Mouse (Mus musculus): ENCODE measurements at regions not wholly inside any gene's neighbourhood (a gene's known extent, or its start where the extent isn't known, plus 50 kb on each side); places are given as distances from the start of the nearest gene placed in this dataset.

DNA sequence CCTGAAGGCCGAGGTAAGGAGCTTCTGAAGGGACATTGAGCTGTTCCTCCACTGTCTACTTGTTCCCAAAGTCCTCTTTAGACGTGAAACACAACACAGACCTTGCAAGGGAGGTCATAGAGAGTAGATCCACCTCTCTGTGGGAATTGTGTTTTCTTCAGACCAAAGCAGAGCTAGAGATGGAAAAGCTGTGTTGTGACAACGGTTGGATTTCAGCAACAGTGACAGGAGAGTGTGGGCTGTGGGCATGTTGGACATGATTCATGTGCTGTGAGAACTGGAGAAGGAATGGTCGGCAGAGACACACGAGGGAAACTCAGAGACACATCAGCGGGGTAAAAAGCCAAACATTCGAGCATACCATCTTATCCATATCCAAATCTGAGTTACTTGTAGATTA is 261.2 kb upstream of the Nt5e start:
- 78% methylated on average over 7 of the region's 7 CpGs for WGBS
- Histone ChIP-seq H3K4me1 (ENCODE audit: control insufficient read depth, insufficient read depth, insufficient read length, low read length) (no peaks in the 10 kb centered on the region), H3K27ac (ENCODE audit: insufficient read depth, low read depth, low read length) (no peak overlapping the region), H3K4me3 (ENCODE audit: low read depth, low read length) (no peak overlapping the region), H3K36me3 (ENCODE audit: control insufficient read depth, insufficient read depth, low read length) (no peaks in the 10 kb centered on the region), H3K27me3 (ENCODE audit: control insufficient read depth, insufficient read depth, low read length) (no peaks in the 10 kb centered on the region)
- no peak for TF ChIP-seq CTCF (IDR thresholded peaks at IDR 0.05; ENCODE audit: extremely low read depth, insufficient read length, insufficient replicate concordance, low read depth, low read length)
- TF ChIP-seq POLR2A (IDR thresholded peaks at IDR 0.05; ENCODE audit: low read depth, low read length), result no peak

DNA sequence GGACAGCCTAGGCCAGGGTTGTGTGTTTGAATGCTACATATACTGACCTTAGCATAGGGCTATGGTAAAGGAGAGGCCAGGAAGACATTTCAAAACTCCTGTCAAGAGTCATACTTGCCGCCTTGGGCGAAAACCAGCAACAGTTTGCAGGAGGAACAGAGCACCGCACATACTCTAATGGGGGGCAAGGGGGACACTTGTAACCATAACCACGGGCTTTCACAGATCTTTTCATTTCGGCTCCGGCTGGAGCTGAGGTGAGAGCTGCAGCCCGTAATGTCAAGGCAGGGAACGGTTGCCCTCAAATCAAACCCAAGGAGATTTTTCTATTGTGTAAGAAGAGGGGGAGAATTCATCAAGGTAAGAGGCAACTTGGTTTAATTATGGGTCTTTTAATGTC is 258.7 kb upstream of the Nt5e start:
- H3K4me3 ChIP-seq (ENCODE audit: low read depth, low read length), result no peak overlapping the region
- H3K27me3 ChIP-seq (ENCODE audit: control insufficient read depth, insufficient read depth, low read length), result no peaks in the 10 kb centered on the region
- no peaks in the 10 kb centered on the region for H3K4me1 ChIP-seq (ENCODE audit: control insufficient read depth, insufficient read depth, insufficient read length, low read length)
- H3K27ac ChIP-seq (ENCODE audit: insufficient read depth, low read depth, low read length), result no peak overlapping the region
- 93% methylated on average over 8 of the region's 8 CpGs for WGBS
- H3K36me3 ChIP-seq (ENCODE audit: control insufficient read depth, insufficient read depth, low read length), result no peaks in the 10 kb centered on the region
- TF ChIP-seq CTCF (IDR thresholded peaks at IDR 0.05; ENCODE audit: extremely low read depth, insufficient read length, insufficient replicate concordance, low read depth, low read length) (no peak), POLR2A (IDR thresholded peaks at IDR 0.05; ENCODE audit: low read depth, low read length) (no peak)

DNA sequence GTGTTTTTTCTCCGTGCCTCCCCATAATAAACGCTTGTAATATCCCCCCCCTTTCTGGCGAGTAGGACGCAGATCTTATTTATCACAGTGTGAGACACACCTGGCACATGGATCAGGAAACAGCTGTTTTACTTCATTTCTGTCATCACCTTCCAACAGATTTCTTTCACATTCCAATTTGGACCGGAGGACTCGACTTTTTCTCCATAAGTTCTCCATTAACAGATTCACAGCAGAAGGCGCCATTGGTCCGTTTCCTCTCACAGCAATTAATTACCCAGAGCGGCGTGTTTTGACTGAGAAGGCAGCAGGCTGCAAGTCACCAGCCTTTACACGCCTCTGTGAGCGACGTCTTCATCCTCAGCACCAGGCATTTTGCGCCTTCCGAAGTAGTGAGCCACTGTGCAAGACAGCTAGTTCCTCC is 258.1 kb upstream of the Nt5e start:
- no peak overlapping the region for H3K4me3 ChIP-seq (ENCODE audit: low read depth, low read length)
- TF ChIP-seq CTCF (IDR thresholded peaks at IDR 0.05; ENCODE audit: extremely low read depth, insufficient read length, insufficient replicate concordance, low read depth, low read length) (no peak), POLR2A (IDR thresholded peaks at IDR 0.05; ENCODE audit: low read depth, low read length) (no peak)

DNA sequence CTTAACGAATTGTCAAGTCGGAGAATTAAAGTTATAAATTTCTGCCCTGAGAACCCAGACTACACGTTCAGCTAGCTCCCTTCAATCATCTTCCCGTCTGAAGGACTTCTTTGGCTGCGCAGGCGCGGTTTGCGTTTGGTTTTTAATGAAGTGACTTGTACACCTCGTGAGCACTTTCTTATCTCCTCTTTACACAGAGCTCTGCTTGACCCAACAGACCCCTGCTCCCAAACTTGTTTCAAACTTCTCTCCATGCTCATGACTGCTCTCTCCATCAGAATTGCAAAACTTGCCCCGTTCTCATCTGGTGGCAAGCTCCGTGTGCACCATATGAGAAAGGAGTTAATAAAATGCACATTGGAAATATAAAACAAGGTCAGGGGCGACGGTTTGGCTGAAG is 257.2 kb upstream of the Nt5e start:
- Histone ChIP-seq H3K4me3 (ENCODE audit: low read depth, low read length) (no peak overlapping the region), H3K27ac (ENCODE audit: insufficient read depth, low read depth, low read length) (no peak overlapping the region), H3K27me3 (ENCODE audit: control insufficient read depth, insufficient read depth, low read length) (no peaks in the 10 kb centered on the region), H3K36me3 (ENCODE audit: control insufficient read depth, insufficient read depth, low read length) (no peaks in the 10 kb centered on the region), H3K4me1 (ENCODE audit: control insufficient read depth, insufficient read depth, insufficient read length, low read length) (no peaks in the 10 kb centered on the region)
- 74% methylated on average over 13 of the region's 13 CpGs for WGBS
- TF ChIP-seq POLR2A (IDR thresholded peaks at IDR 0.05; ENCODE audit: low read depth, low read length), result no peak
- TF ChIP-seq CTCF (IDR thresholded peaks at IDR 0.05; ENCODE audit: extremely low read depth, insufficient read length, insufficient replicate concordance, low read depth, low read length), result no peak

More for the DNA sequence above, 258.1 kb upstream of the Nt5e start:
- 69% methylated on average over 15 of the region's 15 CpGs for WGBS
- H3K36me3 ChIP-seq (ENCODE audit: control insufficient read depth, insufficient read depth, low read length), result no peaks in the 10 kb centered on the region
- no peaks in the 10 kb centered on the region for H3K27me3 ChIP-seq (ENCODE audit: control insufficient read depth, insufficient read depth, low read length)
- H3K27ac ChIP-seq (ENCODE audit: insufficient read depth, low read depth, low read length), result no peak overlapping the region
- no peaks in the 10 kb centered on the region for H3K4me1 ChIP-seq (ENCODE audit: control insufficient read depth, insufficient read depth, insufficient read length, low read length)

DNA sequence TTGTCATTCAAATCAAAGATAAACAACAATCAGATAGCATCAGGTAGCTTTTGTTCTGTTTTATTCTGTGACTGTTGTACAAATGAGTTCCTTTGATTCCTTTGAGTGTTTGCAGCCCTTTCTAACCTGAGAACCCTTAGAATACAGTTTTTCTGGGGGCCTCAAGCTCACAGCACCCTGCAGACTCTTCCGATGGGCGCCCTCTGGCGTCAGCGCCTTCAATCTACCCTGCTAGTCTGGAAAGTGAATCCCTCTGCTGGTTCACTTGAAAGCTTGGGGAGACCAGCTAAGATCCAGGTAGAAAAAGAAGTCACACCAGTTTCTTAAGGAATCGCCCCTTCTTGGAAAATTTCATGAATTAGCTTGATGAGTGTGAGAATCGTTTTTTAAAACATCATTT is 253.8 kb upstream of the Nt5e start:
- Histone ChIP-seq H3K27me3 (ENCODE audit: control insufficient read depth, insufficient read depth, low read length) (no peaks in the 10 kb centered on the region), H3K36me3 (ENCODE audit: control insufficient read depth, insufficient read depth, low read length) (no peaks in the 10 kb centered on the region), H3K27ac (ENCODE audit: insufficient read depth, low read depth, low read length) (no peak overlapping the region), H3K4me3 (ENCODE audit: low read depth, low read length) (no peak overlapping the region), H3K4me1 (ENCODE audit: control insufficient read depth, insufficient read depth, insufficient read length, low read length) (no peaks in the 10 kb centered on the region)
- 13% methylated on average over 6 of the region's 6 CpGs for WGBS
- no peak for TF ChIP-seq POLR2A (IDR thresholded peaks at IDR 0.05; ENCODE audit: low read depth, low read length)
- TF ChIP-seq CTCF (IDR thresholded peaks at IDR 0.05; ENCODE audit: extremely low read depth, insufficient read length, insufficient replicate concordance, low read depth, low read length), result no peak

DNA sequence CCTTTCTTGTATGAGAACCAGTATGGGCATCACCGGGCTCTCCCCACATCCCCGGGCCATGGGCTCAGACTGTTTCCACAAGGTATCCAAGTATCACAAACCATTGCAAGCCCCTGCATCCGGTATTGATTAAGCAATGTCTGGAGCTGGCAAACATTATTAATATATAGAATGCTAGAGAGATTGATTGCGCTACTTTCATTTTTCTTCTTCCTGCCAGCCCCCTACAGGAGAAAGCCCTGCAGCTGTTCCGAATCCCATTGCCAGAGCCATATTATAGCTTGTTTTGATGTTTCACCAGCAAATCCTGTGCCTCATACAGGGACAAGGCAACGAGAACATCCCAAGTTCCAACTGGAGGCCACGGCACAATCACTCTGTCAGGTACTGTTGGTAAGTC is 253.4 kb upstream of the Nt5e start:
- TF ChIP-seq CTCF (IDR thresholded peaks at IDR 0.05; ENCODE audit: extremely low read depth, insufficient read length, insufficient replicate concordance, low read depth, low read length), result no peak
- Histone ChIP-seq H3K27ac (ENCODE audit: insufficient read depth, low read depth, low read length) (no peak overlapping the region), H3K4me1 (ENCODE audit: control insufficient read depth, insufficient read depth, insufficient read length, low read length) (no peaks in the 10 kb centered on the region), H3K36me3 (ENCODE audit: control insufficient read depth, insufficient read depth, low read length) (no peaks in the 10 kb centered on the region), H3K4me3 (ENCODE audit: low read depth, low read length) (no peak overlapping the region), H3K27me3 (ENCODE audit: control insufficient read depth, insufficient read depth, low read length) (no peaks in the 10 kb centered on the region)
- WGBS, result 66% methylated on average over 7 of the region's 7 CpGs

DNA sequence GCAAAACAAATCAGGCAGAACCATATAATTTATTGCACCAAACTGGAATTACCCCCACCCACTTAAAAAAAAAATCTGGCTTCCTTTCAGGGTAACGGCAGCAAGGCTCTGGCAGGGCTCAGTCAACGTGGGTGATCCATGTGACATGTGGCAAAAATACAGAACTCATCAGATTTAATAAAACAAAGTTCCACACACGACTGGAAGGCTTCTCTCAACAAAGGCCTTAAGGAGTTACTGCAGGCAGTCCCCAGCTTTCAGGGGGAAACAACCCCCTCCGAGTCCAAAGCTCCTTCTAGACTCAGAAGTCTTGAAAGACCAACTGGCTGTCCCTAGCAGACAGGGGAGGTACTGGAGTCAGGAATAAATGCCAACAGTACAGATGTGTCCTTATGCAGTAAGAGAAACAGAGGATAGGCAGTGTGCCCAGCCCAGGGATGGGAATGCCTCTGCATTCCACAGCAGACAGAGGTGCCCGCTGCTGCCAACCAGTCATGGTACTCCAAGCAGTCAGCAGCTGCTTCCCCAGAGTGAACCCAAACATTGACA is 244.0 kb upstream of the Nt5e start:
- no peak for TF ChIP-seq CTCF (IDR thresholded peaks at IDR 0.05; ENCODE audit: extremely low read depth, insufficient read length, insufficient replicate concordance, low read depth, low read length)
- no peak for TF ChIP-seq POLR2A (IDR thresholded peaks at IDR 0.05; ENCODE audit: low read depth, low read length)
- Histone ChIP-seq H3K27me3 (ENCODE audit: control insufficient read depth, insufficient read depth, low read length) (no peaks in the 10 kb centered on the region), H3K36me3 (ENCODE audit: control insufficient read depth, insufficient read depth, low read length) (no peaks in the 10 kb centered on the region), H3K27ac (ENCODE audit: insufficient read depth, low read depth, low read length) (no peak overlapping the region), H3K4me1 (ENCODE audit: control insufficient read depth, insufficient read depth, insufficient read length, low read length) (no peaks in the 10 kb centered on the region), H3K4me3 (ENCODE audit: low read depth, low read length) (no peak overlapping the region)
- WGBS, result 45% methylated on average over 5 of the region's 5 CpGs

Data from small intestine, adult 2 months (tissue).